Mouse (Mus musculus) forebrain, embryonic 15.5 days (tissue): Measurements from ENCODE around the gene Ska3. TPM values are rescaled to one million over a fixed set of nuclear protein-coding genes. Genes with fewer than 3 reads are reported as not detected.

ENCODE experiments used
- ATAC-seq: fragments of 200-750 bp; cut with Nextera tagmentation; replicated peaks from 2 replicates; pipeline ENCODE4 v1.8.0; 2017; ENCODE audit warnings: mild to moderate bottlenecking, moderate TSS enrichment, moderate library complexity
- H3K27ac ChIP-seq: fragments of 300-500 bp; sonication (generic); replicated peaks from 2 replicates; pipeline ENCODE4 v1.5.1; 2015; ENCODE audit warnings: mild to moderate bottlenecking, inconsistent platforms
- H3K27me3 ChIP-seq: fragments of 300-500 bp; sonication (generic); 2 replicates; pipeline ENCODE4 v1.6.1; 2015; ENCODE audit warnings: inconsistent platforms
- H3K36me3 ChIP-seq: fragments of 300-500 bp; sonication (generic); 2 replicates; pipeline ENCODE4 v1.6.1; 2015; ENCODE audit warnings: mild to moderate bottlenecking, inconsistent platforms
- H3K4me1 ChIP-seq: fragments of 300-500 bp; sonication (generic); 2 replicates; pipeline ENCODE4 v1.6.1; 2015; ENCODE audit warnings: inconsistent platforms
- H3K4me2 ChIP-seq: fragments of 300-500 bp; sonication (generic); replicated peaks from 2 replicates; pipeline ENCODE4 v1.6.1; 2015; ENCODE audit warnings: mild to moderate bottlenecking, inconsistent platforms
- H3K4me3 ChIP-seq: fragments of 300-500 bp; sonication (generic); 2 replicates; pipeline ENCODE4 v1.5.1; 2015; ENCODE audit warnings: mild to moderate bottlenecking, inconsistent platforms
- H3K9ac ChIP-seq: fragments of 300-500 bp; sonication (generic); replicated peaks from 2 replicates; pipeline ENCODE4 v1.6.1; 2015; ENCODE audit warnings: mild to moderate bottlenecking, inconsistent platforms
- H3K9me3 ChIP-seq: fragments of 300-500 bp; sonication (generic); 2 replicates; pipeline ENCODE4 v1.6.1; 2016; ENCODE audit warnings: inconsistent platforms
- WGBS: fragments of 180-500 bp; shearing (Covaris S2); methylation state at CpG from one replicate; pipeline ENCODE4 v1.1.7; 2015; ENCODE audit warnings: mixed read lengths; 5-methylcytosine and 5-hydroxymethylcytosine counted together
- microRNA-seq: library from miRNA; unstranded; fragments of <30 nt; microRNA quantifications from one replicate; pipeline ENCODE4, GENCODE M21; 2016
- polyA plus RNA-seq: library from polyadenylated mRNA; unstranded; fragments of >200 nt; fragmentation: Nextera tagmentation; extraction: Ambion mirVana; gene quantifications from 2 replicates; pipeline ENCODE4 v1.2.1, GENCODE M21; 2015

Gene Ska3
- polyA plus RNA-seq, 1 experiment from 2014 or later = 19.8 TPM

- 93% methylated on average over 9 of the region's 9 CpGs for WGBS
- no peak overlapping the region for H3K4me3 ChIP-seq
- H3K36me3 ChIP-seq = no peaks in the 10 kb centered on the region
- no peaks in the 10 kb centered on the region for H3K27me3 ChIP-seq
- H3K4me1 ChIP-seq = no peaks in the 10 kb centered on the region
- H3K9ac ChIP-seq = no peak overlapping the region
- no peak for ATAC-seq
- no peak overlapping the region for H3K27ac ChIP-seq
- no peaks in the 10 kb centered on the region for H3K9me3 ChIP-seq
- no peak overlapping the region for H3K4me2 ChIP-seq
These were observed 36.2 kb downstream of the Ska3 start for GRCm38 (mm10) chr14:57789759-57790158.

- no peaks in the 10 kb centered on the region for H3K36me3 ChIP-seq
- H3K27ac ChIP-seq = no peak overlapping the region
- H3K9me3 ChIP-seq = no peaks in the 10 kb centered on the region
- no peak overlapping the region for H3K9ac ChIP-seq
- no peak overlapping the region for H3K4me3 ChIP-seq
- no peak overlapping the region for H3K4me2 ChIP-seq
- H3K27me3 ChIP-seq = no peaks in the 10 kb centered on the region
- ATAC-seq = no peak
- H3K4me1 ChIP-seq = no peaks in the 10 kb centered on the region
- 76% methylated on average over 2 of the region's 2 CpGs for WGBS
These were observed 36.7 kb downstream of the Ska3 start for GRCm38 (mm10) chr14:57789311-57789710.

DNA sequence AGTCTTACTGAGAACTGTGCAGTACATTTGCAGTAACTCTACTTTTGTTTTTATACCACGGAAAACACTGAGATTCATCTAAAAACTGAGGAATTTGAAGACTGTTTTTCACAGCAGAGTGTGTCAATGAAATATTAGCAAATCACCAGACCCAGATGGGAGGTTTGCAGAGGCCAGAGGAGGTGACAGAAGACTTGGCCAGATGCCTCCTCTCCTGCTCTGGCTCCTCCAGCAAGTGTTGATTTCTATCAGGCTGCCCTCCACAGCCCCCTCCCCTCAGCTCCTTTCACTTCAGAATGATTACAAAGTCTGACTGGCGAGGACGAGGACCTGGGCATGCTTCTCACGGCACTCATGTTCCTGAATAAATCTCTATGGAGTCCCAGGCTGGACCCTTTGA is 38.6 kb downstream of the Ska3 start:
- Histone ChIP-seq H3K36me3 (no peaks in the 10 kb centered on the region), H3K9me3 (no peaks in the 10 kb centered on the region), H3K9ac (no peak overlapping the region), H3K27me3 (no peaks in the 10 kb centered on the region), H3K4me3 (no peak overlapping the region), H3K27ac (no peak overlapping the region), H3K4me2 (no peak overlapping the region), H3K4me1 (no peaks in the 10 kb centered on the region)
- ATAC-seq = no peak
- WGBS = 59% methylated on average over 4 of the region's 4 CpGs

DNA sequence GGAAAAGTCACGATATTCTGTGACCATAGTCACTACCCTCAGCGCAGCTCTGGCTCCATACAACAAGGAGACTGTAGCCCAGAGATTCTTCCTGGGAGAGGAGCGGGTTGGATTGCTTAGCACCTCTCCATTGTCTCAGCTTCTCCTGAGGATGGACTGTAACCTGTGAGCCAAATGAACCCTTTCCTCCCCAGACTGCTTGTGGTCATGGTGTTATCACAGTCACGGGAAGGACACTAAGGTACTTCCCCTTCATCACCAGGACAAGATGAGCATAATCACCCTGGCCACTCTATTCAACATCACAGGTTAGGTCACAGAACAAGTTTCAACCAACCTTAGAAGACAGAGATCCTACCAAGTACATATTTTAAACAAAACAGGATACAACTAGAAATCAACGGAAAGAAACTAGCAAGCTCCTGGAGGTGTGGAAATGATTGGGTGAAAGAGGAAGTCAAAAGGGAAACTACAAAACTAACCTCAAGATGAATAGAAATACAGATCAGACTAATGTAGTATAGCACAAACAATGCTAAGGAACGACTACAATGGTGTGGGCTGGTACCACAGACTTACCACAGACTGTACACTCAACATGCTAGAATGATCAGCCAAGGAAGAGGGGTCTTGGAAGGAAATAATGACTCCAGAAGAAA is 53.7 kb downstream of the Ska3 start:
- H3K9me3 ChIP-seq = no peaks in the 10 kb centered on the region
- no peak overlapping the region for H3K27ac ChIP-seq
- no peak for ATAC-seq
- no peaks in the 10 kb centered on the region for H3K36me3 ChIP-seq
- no peak overlapping the region for H3K4me2 ChIP-seq
- no peaks in the 10 kb centered on the region for H3K27me3 ChIP-seq
- H3K4me3 ChIP-seq = no peak overlapping the region
- WGBS = 86% methylated on average over 6 of the region's 6 CpGs
- H3K9ac ChIP-seq = no peak overlapping the region
- H3K4me1 ChIP-seq = no peaks in the 10 kb centered on the region

GRCm38 (mm10) chr14:57769102-57769501 is 56.9 kb downstream of the Ska3 start:
- no peak for ATAC-seq
- Histone ChIP-seq H3K9ac (no peak overlapping the region), H3K27ac (no peak overlapping the region), H3K27me3 (no peaks in the 10 kb centered on the region), H3K4me1 (no peaks in the 10 kb centered on the region), H3K9me3 (no peaks in the 10 kb centered on the region), H3K4me3 (no peak overlapping the region), H3K36me3 (no peaks in the 10 kb centered on the region), H3K4me2 (no peak overlapping the region)
- WGBS = 95% methylated on average over 5 of the region's 5 CpGs

GRCm38 (mm10) chr14:57760447-57761412 is 65.3 kb downstream of the Ska3 start:
- no peak for ATAC-seq
- no peaks in the 10 kb centered on the region for H3K36me3 ChIP-seq
- H3K27me3 ChIP-seq = no peaks in the 10 kb centered on the region
- no peak overlapping the region for H3K27ac ChIP-seq
- 29% methylated on average over 10 of the region's 10 CpGs for WGBS
- no peaks in the 10 kb centered on the region for H3K9me3 ChIP-seq
- H3K4me2 ChIP-seq = no peak overlapping the region
- H3K4me3 ChIP-seq = no peak overlapping the region
- H3K9ac ChIP-seq = no peak overlapping the region
- peaks cover 11% of the 10 kb centered on the region for H3K4me1 ChIP-seq

DNA sequence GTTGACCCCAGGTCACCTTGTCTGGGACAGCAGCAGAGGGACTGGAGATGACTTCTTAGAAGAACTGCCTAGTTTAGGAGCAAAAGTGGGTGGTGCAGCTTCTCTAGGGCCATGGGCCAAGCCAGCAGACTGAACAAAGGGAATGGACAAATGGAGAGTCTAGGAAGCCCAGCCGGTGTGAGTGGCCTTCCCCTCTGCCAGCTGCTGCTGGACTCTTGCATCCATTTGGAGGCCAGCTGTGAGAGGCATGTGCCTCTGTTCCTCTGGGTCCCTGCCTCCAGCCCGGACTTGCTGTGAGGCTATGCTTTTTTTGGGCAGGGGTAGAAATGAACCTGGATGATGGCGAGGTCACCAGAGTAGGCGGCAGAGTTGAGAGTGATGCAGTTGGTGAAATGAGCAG is 67.7 kb downstream of the Ska3 start, which contains the start of gene Lats2:
TSS of gene Lats2 (minus strand) at position 152 of the 400 bp plus-strand sequence.
- H3K27ac ChIP-seq = no peak within 1 kb of the TSS
- peaks cover 11% of the 10 kb centered on the region for H3K4me1 ChIP-seq
- H3K36me3 ChIP-seq = no peaks in the 10 kb centered on the region
- H3K4me2 ChIP-seq = no peak within 1 kb of the TSS
- WGBS = 87% methylated on average over 4 of the region's 4 CpGs
- no peak for ATAC-seq
- H3K9me3 ChIP-seq = no peaks in the 10 kb centered on the region
- no peaks in the 10 kb centered on the region for H3K27me3 ChIP-seq
- no peak within 1 kb of the TSS for H3K4me3 ChIP-seq
- H3K9ac ChIP-seq = no peak within 1 kb of the TSS

Small RNA genes within 50 kb of the gene (microRNA-seq; reads per million reads assigned to microRNA genes)
- gene Mir3077 = not detected

Other genes with a start within 250 kb of the Ska3 start
- gene Xpo4, start 160.8 kb downstream of the Ska3 start, polyA plus RNA-seq = 14.9 and 15.7 TPM in 2 replicates
- gene Gm49361, start 80.1 kb downstream of the Ska3 start, polyA plus RNA-seq = not detected in 2 replicates
- gene Lats2, start 67.8 kb downstream of the Ska3 start, polyA plus RNA-seq = 8.0 TPM in 2 replicates
- 22.8 and 24.5 TPM in 2 replicates for gene Sap18, start 28.0 kb downstream of the Ska3 start, polyA plus RNA-seq
- 130 TPM in 2 replicates for gene Mrpl57, start within 50 bp of the Ska3 start, polyA plus RNA-seq
- 46.7 and 50.8 TPM in 2 replicates for gene Zdhhc20, start 64.1 kb upstream of the Ska3 start, polyA plus RNA-seq
- 68.8 and 71.9 TPM in 2 replicates for gene Micu2, start 173.1 kb upstream of the Ska3 start, polyA plus RNA-seq
- gene Fgf9, start 244.4 kb upstream of the Ska3 start, polyA plus RNA-seq = 8.4 and 9.0 TPM in 2 replicates